Mouse (Mus musculus) megakaryocyte, embryonic 14.5 days (primary cell): ENCODE data around the gene Gpc6. TPM values are rescaled to one million over a fixed set of nuclear protein-coding genes. Genes with fewer than 3 reads are reported as not detected.

Source experiments
- H3K27me3 ChIP-seq: replicated peaks from 2 replicates; pipeline ENCODE3; 2012; ENCODE audit warnings: inconsistent platforms
- H3K36me3 ChIP-seq: replicated peaks from 2 replicates; pipeline ENCODE3; 2012; ENCODE audit warnings: low read length, inconsistent platforms, mixed read lengths
- H3K4me1 ChIP-seq: 2 replicates; pipeline ENCODE4 v1.6.1; 2012; ENCODE audit warnings: inconsistent platforms
- H3K4me3 ChIP-seq: replicated peaks from 2 replicates; pipeline ENCODE3; 2012; ENCODE audit warnings: moderate library complexity, mild to moderate bottlenecking, inconsistent platforms
- H3K9me3 ChIP-seq: 2 replicates; pipeline ENCODE4 v1.6.1; 2012; ENCODE audit warnings: inconsistent platforms
- FLI1 ChIP-seq: IDR thresholded peaks from 2 replicates; pipeline ENCODE4 v1.6.1; 2012; ENCODE audit warnings: low read length, inconsistent platforms, mixed read lengths
- GATA1 ChIP-seq: IDR thresholded peaks from 3 replicates; pipeline ENCODE4 v1.6.1; 2012; ENCODE audit warnings: mixed read lengths, low read length, inconsistent platforms, borderline replicate concordance
- polyA plus RNA-seq: library from polyadenylated mRNA; stranded (reverse); fragments of >175 nt; gene quantifications from 2 replicates; pipeline ENCODE4 v1.2.3, GENCODE M21; 2012; ENCODE audit warnings: low replicate concordance; ENCODE audit not compliant: insufficient read depth

Gene Gpc6
- polyA plus RNA-seq, 1 experiment = not detected

- Histone ChIP-seq H3K27me3 (no peaks in the 10 kb centered on the region), H3K36me3 (no peaks in the 10 kb centered on the region), H3K4me1 (no peaks in the 10 kb centered on the region), H3K4me3 (no peak overlapping the region), H3K9me3 (peaks cover 13% of the 10 kb centered on the region)
- no peak for TF ChIP-seq GATA1
- TF ChIP-seq FLI1 = no peak
Observed at GRCm38 (mm10) chr14:116947461-116947860, 22.3 kb downstream of the Gpc6 start.

DNA sequence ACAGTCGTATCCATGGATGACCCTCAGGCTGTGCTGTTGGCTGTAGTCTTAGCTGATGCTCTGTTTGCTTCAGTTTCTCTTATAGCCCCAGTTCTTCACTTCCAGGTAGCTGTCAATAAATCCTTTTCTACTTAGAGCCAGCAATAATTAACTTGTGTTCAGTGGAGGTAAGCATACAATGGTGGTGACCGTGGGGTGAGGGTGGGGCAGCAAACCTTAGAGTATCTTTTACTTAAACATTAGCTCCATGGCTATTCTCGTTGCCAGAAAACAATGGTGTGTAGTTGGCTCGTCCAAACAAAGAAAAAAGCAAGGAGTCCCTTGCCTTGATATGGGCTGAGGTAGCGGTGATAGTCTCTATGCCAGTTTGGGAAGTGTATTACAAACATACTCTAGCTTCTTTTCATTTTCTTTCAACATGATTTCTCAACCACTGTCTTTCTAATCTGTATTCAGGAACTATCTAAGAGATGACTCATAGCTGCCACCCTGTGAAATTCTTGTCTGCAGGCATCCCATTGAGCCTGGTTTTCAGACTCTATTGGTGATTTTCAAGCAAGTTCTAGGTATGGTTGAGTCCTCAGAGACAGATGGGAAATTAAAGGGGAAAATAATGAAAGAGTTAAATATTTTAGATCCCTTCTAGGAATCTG lies 22.9 kb downstream of the Gpc6 start:
- Histone ChIP-seq H3K4me3 (no peak overlapping the region), H3K27me3 (no peaks in the 10 kb centered on the region), H3K4me1 (no peaks in the 10 kb centered on the region), H3K9me3 (peaks cover 13% of the 10 kb centered on the region), H3K36me3 (no peaks in the 10 kb centered on the region)
- no peak for TF ChIP-seq FLI1
- no peak for TF ChIP-seq GATA1

- Histone ChIP-seq H3K9me3 (no peaks in the 10 kb centered on the region), H3K36me3 (no peaks in the 10 kb centered on the region), H3K4me3 (no peak overlapping the region), H3K4me1 (no peaks in the 10 kb centered on the region), H3K27me3 (no peaks in the 10 kb centered on the region)
- no peak for TF ChIP-seq FLI1
- TF ChIP-seq GATA1 = no peak
Observed at GRCm38 (mm10) chr14:116957154-116957553, 32.0 kb downstream of the Gpc6 start.

DNA sequence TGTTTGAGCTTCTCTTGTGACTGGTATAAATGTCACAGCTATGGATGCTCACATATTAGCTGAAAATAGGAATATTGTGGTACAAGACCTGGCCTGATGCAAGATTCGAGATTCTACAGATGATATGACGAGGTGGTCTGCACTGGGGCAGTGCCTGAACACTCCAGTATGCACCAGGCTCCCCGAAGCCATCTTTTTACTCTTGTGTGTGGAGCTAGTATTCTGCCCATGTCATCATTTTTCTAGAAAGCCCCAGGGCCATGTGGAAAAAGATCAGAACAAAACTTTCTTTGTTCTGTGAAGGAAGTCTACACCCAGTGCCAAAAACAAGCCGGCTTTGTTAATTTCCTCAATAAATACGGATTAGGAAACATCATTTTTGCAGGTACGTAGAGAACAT lies 39.7 kb downstream of the Gpc6 start:
- peaks cover 6% of the 10 kb centered on the region for H3K9me3 ChIP-seq
- H3K27me3 ChIP-seq = no peaks in the 10 kb centered on the region
- H3K4me3 ChIP-seq = no peak overlapping the region
- no peaks in the 10 kb centered on the region for H3K4me1 ChIP-seq
- TF ChIP-seq FLI1 (no peak), GATA1 (no peak)
- H3K36me3 ChIP-seq = no peaks in the 10 kb centered on the region

GRCm38 (mm10) chr14:116974708-116975107 lies 49.6 kb downstream of the Gpc6 start:
- no peak overlapping the region for H3K4me3 ChIP-seq

GRCm38 (mm10) chr14:116975224-116975623 lies 50.1 kb downstream of the Gpc6 start:
- Histone ChIP-seq H3K4me1 (no peaks in the 10 kb centered on the region), H3K36me3 (no peaks in the 10 kb centered on the region)
- no peak for TF ChIP-seq FLI1
- TF ChIP-seq GATA1 = no peak

More at GRCm38 (mm10) chr14:116974708-116975107, 49.6 kb downstream of the Gpc6 start:
- no peaks in the 10 kb centered on the region for H3K36me3 ChIP-seq
- H3K27me3 ChIP-seq = no peaks in the 10 kb centered on the region
- peaks cover 11% of the 10 kb centered on the region for H3K9me3 ChIP-seq
- no peaks in the 10 kb centered on the region for H3K4me1 ChIP-seq
- TF ChIP-seq FLI1 (no peak), GATA1 (no peak)

GRCm38 (mm10) chr14:116977259-116977658 lies 52.1 kb downstream of the Gpc6 start:
- Histone ChIP-seq H3K4me3 (no peak overlapping the region), H3K27me3 (no peaks in the 10 kb centered on the region), H3K4me1 (no peaks in the 10 kb centered on the region), H3K36me3 (no peaks in the 10 kb centered on the region), H3K9me3 (peaks cover 11% of the 10 kb centered on the region; the same call in 1 of the 2 replicates)
- TF ChIP-seq FLI1 (no peak), GATA1 (no peak)

More at GRCm38 (mm10) chr14:116975224-116975623, 50.1 kb downstream of the Gpc6 start:
- no peak overlapping the region for H3K4me3 ChIP-seq
- no peaks in the 10 kb centered on the region for H3K27me3 ChIP-seq
- peaks cover 11% of the 10 kb centered on the region; the same call in 1 of the 2 replicates for H3K9me3 ChIP-seq

GRCm38 (mm10) chr14:116979714-116980382 lies 54.7 kb downstream of the Gpc6 start:
- Histone ChIP-seq H3K36me3 (no peaks in the 10 kb centered on the region), H3K27me3 (no peaks in the 10 kb centered on the region), H3K4me3 (no peak overlapping the region), H3K4me1 (no peaks in the 10 kb centered on the region), H3K9me3 (peaks cover 11% of the 10 kb centered on the region; the same call in 1 of the 2 replicates)
- TF ChIP-seq FLI1 (no peak), GATA1 (no peak)

- H3K4me1 ChIP-seq = no peaks in the 10 kb centered on the region
- H3K27me3 ChIP-seq = no peaks in the 10 kb centered on the region
- H3K36me3 ChIP-seq = no peaks in the 10 kb centered on the region
- H3K4me3 ChIP-seq = no peak overlapping the region
- 0 out of 2 replicates have a peak, but pooled peaks cover 8% of the 10 kb centered on the region for H3K9me3 ChIP-seq
- no peak for TF ChIP-seq FLI1
- no peak for TF ChIP-seq GATA1
Observed at GRCm38 (mm10) chr14:116981711-116982110, 56.6 kb downstream of the Gpc6 start.

DNA sequence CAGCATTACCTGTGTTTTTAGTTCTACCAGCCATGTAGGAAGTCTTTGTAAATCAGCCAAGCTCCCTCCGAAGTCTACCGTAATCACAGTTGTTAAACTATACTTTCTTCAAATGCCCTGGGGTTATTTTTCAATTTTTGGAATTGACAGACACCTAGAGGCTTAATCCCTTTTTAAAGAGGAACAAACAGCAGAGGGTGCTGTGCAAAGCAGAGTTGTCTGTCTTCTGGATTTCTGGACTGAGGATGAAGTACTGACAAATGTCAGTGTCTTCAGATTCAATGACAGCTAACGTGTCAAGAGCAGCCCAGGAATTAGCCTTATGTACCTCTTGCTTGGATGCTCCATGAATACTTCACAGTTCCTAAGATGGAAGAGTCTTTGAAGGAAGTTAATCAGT lies 62.2 kb downstream of the Gpc6 start:
- TF ChIP-seq FLI1 (no peak), GATA1 (no peak)

GRCm38 (mm10) chr14:117000376-117000775 lies 75.3 kb downstream of the Gpc6 start:
- no peak for TF ChIP-seq GATA1
- no peak for TF ChIP-seq FLI1
- no peak overlapping the region for H3K4me3 ChIP-seq
- no peaks in the 10 kb centered on the region for H3K36me3 ChIP-seq
- H3K9me3 ChIP-seq = peaks cover 11% of the 10 kb centered on the region
- H3K27me3 ChIP-seq = no peaks in the 10 kb centered on the region
- no peaks in the 10 kb centered on the region for H3K4me1 ChIP-seq

More for the DNA sequence above, 62.2 kb downstream of the Gpc6 start:
- Histone ChIP-seq H3K4me1 (no peaks in the 10 kb centered on the region), H3K27me3 (no peaks in the 10 kb centered on the region), H3K36me3 (no peaks in the 10 kb centered on the region), H3K4me3 (no peak overlapping the region), H3K9me3 (no peaks in the 10 kb centered on the region)
